Mouse (Mus musculus): Measurements from ENCODE around the gene Nelfe. TPM values are rescaled to one million over a fixed set of nuclear protein-coding genes. Genes with fewer than 3 reads are reported as not detected.

Nelfe gene
- polyA plus RNA-seq, 1 experiment from 2014 or later = 73.5 TPM

- H3K27me3 ChIP-seq (ENCODE audit: insufficient read depth, low read length) = no peaks in the 10 kb centered on the region
- 78% methylated on average over 12 of the region's 12 CpGs for WGBS
- H3K4me2 ChIP-seq (ENCODE audit: low read length) = no peak overlapping the region
- H3K9ac ChIP-seq (ENCODE audit: low read depth, low read length) = no peak overlapping the region
- no peaks in the 10 kb centered on the region for H3K9me3 ChIP-seq (replicated peaks; ENCODE audit: low read length)
- no peak overlapping the region for H3K4me3 ChIP-seq (replicated peaks; ENCODE audit: low read depth, low read length)
- no peak overlapping the region for H3K27ac ChIP-seq
- ATAC-seq (replicated peaks; ENCODE audit: low FRiP score, low read depth) = no peak
- DNase-seq (ENCODE audit: low spot score) = no peak
- H3K36me3 ChIP-seq (ENCODE audit: insufficient read depth, low read length) = no peaks in the 10 kb centered on the region
- TF ChIP-seq CTCF (IDR thresholded peaks at IDR 0.05; ENCODE audit: low read depth) = no peak
- peaks cover 6% of the 10 kb centered on the region; the same call in 1 of the 2 replicates for H3K4me1 ChIP-seq (replicated peaks; ENCODE audit: insufficient read depth, low read length)
These were observed 40.0 kb downstream of the Nelfe start for GRCm38 (mm10) chr17:34890074-34890743.

- no peak overlapping the region for H3K4me3 ChIP-seq (replicated peaks; ENCODE audit: low read depth, low read length)
- WGBS = 94% methylated on average over 2 of the region's 2 CpGs
- H3K27me3 ChIP-seq (ENCODE audit: insufficient read depth, low read length) = no peaks in the 10 kb centered on the region
- peaks cover 9% of the 10 kb centered on the region; the same call in 1 of the 2 replicates for H3K4me1 ChIP-seq (replicated peaks; ENCODE audit: insufficient read depth, low read length)
- no peak overlapping the region for H3K4me2 ChIP-seq (ENCODE audit: low read length)
- peak; percentile 21; the same call in 1 of the 2 replicates for TF ChIP-seq CTCF (IDR thresholded peaks at IDR 0.05; ENCODE audit: low read depth)
- no peak overlapping the region for H3K9ac ChIP-seq (ENCODE audit: low read depth, low read length)
- DNase-seq (ENCODE audit: low spot score) (no peak), ATAC-seq (replicated peaks; ENCODE audit: low FRiP score, low read depth) (no peak)
- no peaks in the 10 kb centered on the region for H3K9me3 ChIP-seq (replicated peaks; ENCODE audit: low read length)
- 0 out of 2 replicates have a peak, but pooled peaks cover 3% of the 10 kb centered on the region for H3K36me3 ChIP-seq (ENCODE audit: insufficient read depth, low read length)
- H3K27ac ChIP-seq = no peak overlapping the region
These were observed 41.2 kb downstream of the Nelfe start for GRCm38 (mm10) chr17:34891377-34891776.

DNA sequence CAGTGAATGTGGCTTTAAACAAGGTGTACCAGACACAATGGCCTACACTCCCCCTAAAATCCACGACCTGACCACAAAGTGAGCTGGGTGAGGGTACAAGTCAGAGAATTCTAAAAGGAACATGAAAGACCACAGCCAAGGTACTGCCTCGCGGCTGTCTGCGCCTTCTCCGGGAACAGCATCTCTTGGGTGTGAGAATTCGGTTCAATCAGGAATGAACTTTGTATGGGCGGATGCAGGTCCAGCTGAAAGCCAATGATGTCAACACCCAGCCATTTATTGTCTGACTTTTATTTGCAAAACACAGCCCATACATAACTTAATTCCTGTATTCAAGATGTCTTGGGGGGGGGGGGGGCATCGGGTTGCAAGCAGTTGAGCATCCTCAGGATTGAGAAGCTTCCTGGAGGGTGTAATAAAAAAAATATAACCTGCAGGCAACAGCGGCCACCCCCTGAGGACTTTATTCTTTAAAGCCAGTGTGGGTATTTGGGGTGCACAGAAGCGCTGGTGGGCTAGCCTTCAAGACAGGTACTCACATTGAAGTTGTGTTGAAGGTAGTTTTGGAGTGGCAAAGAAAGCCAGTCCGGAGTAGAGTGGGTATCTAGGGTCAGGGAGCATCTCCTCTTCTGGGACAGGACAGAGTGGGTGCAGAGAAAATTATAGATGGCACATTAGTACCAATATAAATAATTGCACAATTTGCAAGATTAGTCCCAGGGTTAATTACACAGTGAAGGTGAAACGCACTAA, 43.1 kb downstream of the Nelfe start:
- 75% methylated on average over 12 of the region's 12 CpGs for WGBS
- Histone ChIP-seq H3K27ac (peak overlapping the region; percentile 93), H3K36me3 (ENCODE audit: insufficient read depth, low read length) (0 out of 2 replicates have a peak, but pooled peaks cover 5% of the 10 kb centered on the region), H3K4me3 (replicated peaks; ENCODE audit: low read depth, low read length) (peak overlapping the region; percentile 88), H3K4me1 (replicated peaks; ENCODE audit: insufficient read depth, low read length) (peaks cover 14% of the 10 kb centered on the region), H3K27me3 (ENCODE audit: insufficient read depth, low read length) (no peaks in the 10 kb centered on the region), H3K9me3 (replicated peaks; ENCODE audit: low read length) (no peaks in the 10 kb centered on the region), H3K4me2 (ENCODE audit: low read length) (peak overlapping the region; percentile 99), H3K9ac (ENCODE audit: low read depth, low read length) (peak overlapping the region; percentile 84; the same call in 1 of the 2 replicates)
- no peak for DNase-seq (ENCODE audit: low spot score)
- no peak for ATAC-seq (replicated peaks; ENCODE audit: low FRiP score, low read depth)
- no peak for TF ChIP-seq CTCF (IDR thresholded peaks at IDR 0.05; ENCODE audit: low read depth)

GRCm38 (mm10) chr17:34894074-34894597, 43.9 kb downstream of the Nelfe start:
- Histone ChIP-seq H3K9me3 (replicated peaks; ENCODE audit: low read length) (no peaks in the 10 kb centered on the region), H3K4me2 (ENCODE audit: low read length) (peak overlapping the region; percentile 99)

GRCm38 (mm10) chr17:34894801-34895530, 44.8 kb downstream of the Nelfe start:
- Histone ChIP-seq H3K9me3 (replicated peaks; ENCODE audit: low read length) (no peaks in the 10 kb centered on the region), H3K27me3 (ENCODE audit: insufficient read depth, low read length) (no peaks in the 10 kb centered on the region), H3K27ac (peak overlapping the region; percentile 93), H3K36me3 (ENCODE audit: insufficient read depth, low read length) (0 out of 2 replicates have a peak, but pooled peaks cover 5% of the 10 kb centered on the region), H3K4me1 (replicated peaks; ENCODE audit: insufficient read depth, low read length) (peaks cover 14% of the 10 kb centered on the region), H3K4me2 (ENCODE audit: low read length) (peak overlapping the region; percentile 99), H3K4me3 (replicated peaks; ENCODE audit: low read depth, low read length) (peak overlapping the region; percentile 88), H3K9ac (ENCODE audit: low read depth, low read length) (peak overlapping the region; percentile 84)
- ATAC-seq (replicated peaks; ENCODE audit: low FRiP score, low read depth) (peak; percentile 12), DNase-seq (ENCODE audit: low spot score) (peak; percentile 54)
- 6% methylated on average over 46 of the region's 51 CpGs for WGBS
- TF ChIP-seq CTCF (IDR thresholded peaks at IDR 0.05; ENCODE audit: low read depth) = no peak

More at GRCm38 (mm10) chr17:34894074-34894597, 43.9 kb downstream of the Nelfe start:
- peak; percentile 34; the same call in 1 of the 2 replicates for TF ChIP-seq CTCF (IDR thresholded peaks at IDR 0.05; ENCODE audit: low read depth)
- ATAC-seq (replicated peaks; ENCODE audit: low FRiP score, low read depth) = peak; percentile 87
- Histone ChIP-seq H3K9ac (ENCODE audit: low read depth, low read length) (peak overlapping the region; percentile 84), H3K36me3 (ENCODE audit: insufficient read depth, low read length) (0 out of 2 replicates have a peak, but pooled peaks cover 5% of the 10 kb centered on the region), H3K4me1 (replicated peaks; ENCODE audit: insufficient read depth, low read length) (peaks cover 14% of the 10 kb centered on the region), H3K27me3 (ENCODE audit: insufficient read depth, low read length) (no peaks in the 10 kb centered on the region), H3K27ac (peak overlapping the region; percentile 93), H3K4me3 (replicated peaks; ENCODE audit: low read depth, low read length) (peak overlapping the region; percentile 88)
- under 1% methylated on average over 34 of the region's 51 CpGs for WGBS
- peak; percentile 97 for DNase-seq (ENCODE audit: low spot score)

All from kidney, postnatal 0 days (tissue).